In genomic region chr3:27453453-27454098, GRCm38 (mm10) we compare ENCODE assay signal across 10 mouse cellular contexts.
DNase-seq lines count a peak whose midpoint lies in the region; ATAC-seq and TF ChIP-seq lines count a peak whose summit lies in the region.
"Had no signal": no experiment of that assay in that cellular context is flagged by ENCODE, and none has a peak within 500 bp of the region (broad histone marks: within the 10 kb centered on the region; RNA-seq: fewer than 3 reads in every experiment).

No protein-coding gene starts in this region.

- 86% methylated on average over 13 of the region's 13 CpGs for WGBS in kidney, embryonic 15.5 days
- WGBS in thymus, adult 2 months: 48% methylated on average over 13 of the region's 13 CpGs

- TF ChIP-seq CTCF in thymus, adult 2 months (IDR thresholded peaks at IDR 0.05; ENCODE audit: borderline replicate concordance, control insufficient read depth, extremely low read depth, insufficient read depth, low read length, poor library complexity): no peak

- DNase-seq in kidney, adult 9 months: peak; percentile 35
- no peak for DNase-seq in thymus, adult 2 months
- no peak for DNase-seq in thymus, adult 18-20 months
- peak; percentile 22 for DNase-seq in thymus, postnatal 25 days
- DNase-seq in spleen, postnatal 14 days (ENCODE audit: low spot score in 2 of 2): no peak
- DNase-seq: adrenal gland, postnatal 25 days; right cerebral cortex, postnatal 14 days had no signal

- no peaks in the 10 kb centered on the region for H3K4me1 ChIP-seq in kidney, embryonic 15.5 days
- peaks cover 7% of the 10 kb centered on the region for H3K4me1 ChIP-seq in thymus, adult 2 months (replicated peaks; ENCODE audit: control insufficient read depth, insufficient read depth, low read length)

- peaks cover 100% of the 10 kb centered on the region for H3K36me3 ChIP-seq in kidney, embryonic 15.5 days
- H3K36me3 ChIP-seq in thymus, adult 2 months (ENCODE audit: control insufficient read depth, insufficient read depth, low read length): no peaks in the 10 kb centered on the region

- no peak overlapping the region for H3K4me2 ChIP-seq in kidney, embryonic 15.5 days

- H3K4me3 ChIP-seq in kidney, embryonic 15.5 days (replicated peaks): no peak overlapping the region
- no peak overlapping the region for H3K4me3 ChIP-seq in thymus, adult 2 months (ENCODE audit: control insufficient read depth, insufficient read depth, low read length)

- H3K9me3 ChIP-seq in kidney, embryonic 15.5 days (replicated peaks): no peaks in the 10 kb centered on the region

- no peak overlapping the region for H3K9ac ChIP-seq in kidney, embryonic 15.5 days

- no peak overlapping the region; the same call in 1 of the 2 replicates for H3K27ac ChIP-seq in kidney, embryonic 15.5 days
- peak overlapping the region; percentile 33; the same call in 1 of the 2 replicates for H3K27ac ChIP-seq in thymus, adult 2 months (ENCODE audit: control insufficient read depth, insufficient read depth, low read length)

- no peak for ATAC-seq in kidney, embryonic 15.5 days (replicated peaks; ENCODE audit: low FRiP score)
- ATAC-seq in common myeloid progenitor, adult 5-6 weeks (replicated peaks; ENCODE audit: low read depth, poor library complexity, severe bottlenecking): peak; percentile 89
- ATAC-seq in monocyte, adult 5-6 weeks (replicated peaks; ENCODE audit: insufficient number of reproducible peaks, low FRiP score, low TSS enrichment, poor library complexity, severe bottlenecking): no peak

- no peaks in the 10 kb centered on the region for H3K27me3 ChIP-seq in kidney, embryonic 15.5 days
- no peaks in the 10 kb centered on the region for H3K27me3 ChIP-seq in thymus, adult 2 months (ENCODE audit: control insufficient read depth, insufficient read depth, low read length)

- TF ChIP-seq POLR2A in thymus, adult 2 months (IDR thresholded peaks at IDR 0.05; ENCODE audit: control insufficient read depth, extremely low read depth, insufficient read depth, low read length, poor library complexity): no peak

Comparison
In these comparisons a context has a peak if more than half of its experiments do, and no peak if none do; other contexts are left out.
1. DNase-seq: peak in kidney, adult 9 months (single experiment) and thymus, postnatal 25 days (single experiment); none in thymus, adult 2 months (single experiment), thymus, adult 18-20 months (0 of 2) and spleen, postnatal 14 days (0 of 2).